Mouse (Mus musculus) liver, embryonic 12.5 days (tissue): ENCODE results near the gene Klf15. TPM values are rescaled to one million over a fixed set of nuclear protein-coding genes. Genes with fewer than 3 reads are reported as not detected.

Experiments
- ATAC-seq: fragments of 200-750 bp; cut with Nextera tagmentation; 2 replicates; pipeline ENCODE4 v1.8.0; 2017; ENCODE audit warnings: moderate number of reproducible peaks, mild to moderate bottlenecking, moderate library complexity
- H3K27ac ChIP-seq: fragments of 300-500 bp; sonication (generic); 2 replicates; pipeline ENCODE4 v1.5.1; 2016; ENCODE audit warnings: mild to moderate bottlenecking
- H3K27me3 ChIP-seq: fragments of 300-500 bp; sonication (generic); replicated peaks from 2 replicates; pipeline ENCODE4 v1.6.1; 2016; ENCODE audit warnings: mild to moderate bottlenecking, moderate library complexity
- H3K36me3 ChIP-seq: fragments of 300-500 bp; sonication (generic); 2 replicates; pipeline ENCODE4 v1.6.1; 2016; ENCODE audit warnings: mild to moderate bottlenecking, moderate library complexity
- H3K4me1 ChIP-seq: fragments of 300-500 bp; sonication (generic); 2 replicates; pipeline ENCODE4 v1.6.1; 2016
- H3K4me2 ChIP-seq: fragments of 300-500 bp; sonication (generic); 2 replicates; pipeline ENCODE4 v1.6.1; 2016; ENCODE audit warnings: mild to moderate bottlenecking, moderate library complexity
- H3K4me3 ChIP-seq: fragments of 300-500 bp; sonication (generic); 2 replicates; pipeline ENCODE4 v1.5.1; 2016; ENCODE audit warnings: mild to moderate bottlenecking, moderate library complexity
- H3K9ac ChIP-seq: fragments of 300-500 bp; sonication (generic); 2 replicates; pipeline ENCODE4 v1.6.1; 2016; ENCODE audit warnings: mild to moderate bottlenecking, moderate library complexity
- H3K9me3 ChIP-seq: fragments of 300-500 bp; sonication (generic); replicated peaks from 2 replicates; pipeline ENCODE4 v1.6.1; 2016; ENCODE audit warnings: mild to moderate bottlenecking, moderate library complexity
- whole genome bisulfite sequencing: fragments of 180-500 bp; shearing (Covaris S2); methylation state at CpG from one replicate; pipeline ENCODE4 v1.1.7; 2016; ENCODE audit not compliant: insufficient replicate concordance; 5-methylcytosine and 5-hydroxymethylcytosine counted together
- polyA plus RNA-seq: library from polyadenylated mRNA; unstranded; fragments of >200 nt; fragmentation: Nextera tagmentation; extraction: Ambion mirVana; gene quantifications from 2 replicates; pipeline ENCODE4 v1.2.1, GENCODE M21; 2016

The Klf15 gene
- polyA plus RNA-seq, 1 experiment from 2014 or later: 10.3 TPM

DNA sequence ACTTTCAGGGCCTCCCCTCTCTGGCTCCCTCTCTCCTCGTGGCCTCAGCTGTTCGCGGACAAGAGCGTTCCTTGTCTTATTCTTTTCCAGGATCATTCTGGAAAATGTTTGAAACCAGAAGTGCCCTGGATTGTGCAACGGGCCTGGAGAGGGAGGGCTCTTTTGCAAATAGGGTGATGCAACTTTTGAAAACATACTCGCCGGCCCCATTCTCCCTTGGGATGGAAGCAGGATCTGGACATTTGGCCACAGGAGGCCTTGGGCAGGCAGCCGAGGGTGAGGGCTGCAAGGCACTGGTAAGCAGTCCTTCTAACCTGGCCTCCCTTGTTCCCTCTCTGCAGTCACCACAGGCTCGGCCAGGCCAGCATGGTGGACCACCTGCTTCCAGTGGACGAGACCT is 3.7 kb downstream of the Klf15 start:
- Histone ChIP-seq H3K4me2 (peak overlapping the region; percentile 34; the same call in 1 of the 2 replicates), H3K4me3 (no peak overlapping the region), H3K27ac (peak overlapping the region; percentile 66), H3K4me1 (peaks cover 7% of the 10 kb centered on the region), H3K36me3 (no peaks in the 10 kb centered on the region), H3K9ac (no peak overlapping the region), H3K27me3 (peaks cover 45% of the 10 kb centered on the region), H3K9me3 (no peaks in the 10 kb centered on the region)
- WGBS: 69% methylated on average over 10 of the region's 10 CpGs
- ATAC-seq: no peak

DNA sequence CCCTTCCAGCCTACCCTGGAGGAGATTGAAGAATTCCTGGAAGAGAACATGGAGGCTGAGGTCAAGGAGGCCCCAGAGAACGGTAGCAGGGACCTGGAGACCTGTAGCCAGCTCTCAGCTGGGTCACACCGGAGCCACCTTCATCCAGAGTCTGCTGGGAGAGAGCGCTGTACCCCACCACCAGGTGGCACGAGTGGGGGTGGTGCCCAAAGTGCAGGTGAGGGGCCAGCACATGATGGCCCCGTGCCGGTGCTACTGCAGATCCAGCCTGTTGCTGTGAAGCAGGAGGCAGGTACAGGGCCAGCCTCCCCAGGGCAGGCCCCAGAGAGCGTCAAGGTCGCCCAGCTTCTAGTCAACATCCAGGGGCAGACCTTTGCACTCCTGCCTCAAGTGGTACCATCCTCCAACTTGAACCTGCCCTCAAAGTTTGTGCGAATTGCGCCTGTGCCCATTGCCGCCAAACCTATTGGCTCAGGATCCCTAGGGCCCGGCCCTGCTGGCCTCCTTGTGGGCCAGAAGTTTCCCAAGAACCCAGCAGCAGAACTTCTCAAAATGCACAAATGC is 4.6 kb downstream of the Klf15 start:
- Histone ChIP-seq H3K36me3 (no peaks in the 10 kb centered on the region), H3K9me3 (no peaks in the 10 kb centered on the region), H3K27ac (no peak overlapping the region), H3K4me1 (peaks cover 7% of the 10 kb centered on the region), H3K4me3 (no peak overlapping the region), H3K4me2 (peak overlapping the region; percentile 34; the same call in 1 of the 2 replicates), H3K27me3 (peaks cover 37% of the 10 kb centered on the region), H3K9ac (no peak overlapping the region)
- WGBS: 67% methylated on average over 12 of the region's 12 CpGs
- no peak for ATAC-seq

- Histone ChIP-seq H3K4me1 (peaks cover 7% of the 10 kb centered on the region; the same call in 1 of the 2 replicates), H3K4me3 (no peak overlapping the region), H3K27me3 (peaks cover 24% of the 10 kb centered on the region), H3K36me3 (no peaks in the 10 kb centered on the region), H3K27ac (no peak overlapping the region), H3K4me2 (0 out of 2 replicates have a peak overlapping the region, but pooled peaks have one; percentile 4), H3K9me3 (no peaks in the 10 kb centered on the region), H3K9ac (no peak overlapping the region)
- no peak for ATAC-seq
- 30% methylated on average over 1 of the region's 1 CpGs for WGBS
These were observed 5.8 kb downstream of the Klf15 start for GRCm38 (mm10) chr6:90468216-90468615.

- Histone ChIP-seq H3K9me3 (no peaks in the 10 kb centered on the region), H3K27me3 (peaks cover 15% of the 10 kb centered on the region), H3K4me2 (no peak overlapping the region), H3K36me3 (0 out of 2 replicates have a peak, but pooled peaks cover 3% of the 10 kb centered on the region), H3K4me1 (peaks cover 2% of the 10 kb centered on the region; the same call in 1 of the 2 replicates), H3K4me3 (no peak overlapping the region), H3K27ac (no peak overlapping the region), H3K9ac (no peak overlapping the region)
- ATAC-seq: no peak
- 70% methylated on average over 6 of the region's 6 CpGs for WGBS
These were observed 6.7 kb downstream of the Klf15 start for GRCm38 (mm10) chr6:90469041-90469440.

DNA sequence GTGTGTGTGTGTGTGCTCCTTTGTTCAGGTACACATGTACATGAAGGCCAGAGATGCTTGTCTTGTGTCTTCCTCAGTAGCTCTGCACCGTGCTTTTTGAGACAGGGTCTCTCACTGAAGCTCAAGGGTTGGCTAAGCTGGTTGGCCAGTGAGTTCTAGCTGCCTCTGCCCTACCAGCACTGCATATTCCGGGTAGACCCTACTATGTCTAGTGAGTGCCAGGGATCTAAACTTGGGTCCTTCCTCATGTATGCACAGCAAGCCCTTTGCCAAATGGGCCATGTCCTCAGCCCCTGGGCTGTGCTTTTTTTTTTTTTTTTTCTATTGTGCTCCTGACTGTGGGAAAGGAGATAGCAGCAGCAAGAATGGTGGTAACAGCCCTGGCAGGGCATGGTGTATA is 7.9 kb downstream of the Klf15 start:
- peaks cover 3% of the 10 kb centered on the region for H3K27me3 ChIP-seq
- peaks cover 2% of the 10 kb centered on the region for H3K4me1 ChIP-seq
- no peak overlapping the region for H3K27ac ChIP-seq
- no peak overlapping the region for H3K9ac ChIP-seq
- ATAC-seq: no peak
- no peaks in the 10 kb centered on the region for H3K9me3 ChIP-seq
- no peak overlapping the region for H3K4me2 ChIP-seq
- WGBS: 51% methylated on average over 2 of the region's 2 CpGs
- H3K36me3 ChIP-seq: 0 out of 2 replicates have a peak, but pooled peaks cover 5% of the 10 kb centered on the region
- no peak overlapping the region for H3K4me3 ChIP-seq

DNA sequence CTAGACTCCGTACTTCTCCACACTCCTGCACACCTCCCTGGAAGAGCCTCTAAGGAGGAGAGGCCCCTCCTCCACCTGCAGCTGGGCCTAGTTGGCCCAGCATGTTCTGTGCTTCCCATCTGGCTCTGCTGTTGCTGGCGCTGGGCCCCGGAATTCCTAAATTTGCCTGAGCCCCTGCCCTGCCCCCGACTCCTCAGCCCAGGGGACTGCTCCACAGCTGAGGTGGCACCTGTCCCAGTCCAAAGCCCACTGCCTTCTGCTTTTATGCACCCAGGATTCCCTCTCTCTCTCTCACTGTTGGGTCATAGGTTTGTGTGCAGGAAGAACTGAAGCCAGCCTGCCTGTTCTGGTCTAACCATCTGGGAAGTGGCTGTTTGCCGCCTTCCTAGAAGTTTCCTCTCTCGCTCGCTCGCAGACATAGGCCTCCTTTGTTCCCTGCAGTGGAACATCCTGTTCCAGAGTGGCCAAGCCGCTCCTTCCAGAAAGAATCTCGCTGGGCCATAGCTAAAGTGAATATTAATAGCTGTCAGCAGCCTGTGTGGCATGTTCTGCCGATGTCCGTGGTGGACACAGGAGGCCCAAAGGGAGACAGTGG is 8.7 kb downstream of the Klf15 start:
- no peak overlapping the region for H3K4me2 ChIP-seq
- no peak overlapping the region for H3K27ac ChIP-seq
- WGBS: 50% methylated on average over 12 of the region's 12 CpGs

GRCm38 (mm10) chr6:90472079-90472478 is 9.7 kb downstream of the Klf15 start:
- WGBS: 55% methylated on average over 4 of the region's 4 CpGs

More for the DNA sequence above, 8.7 kb downstream of the Klf15 start:
- ATAC-seq: no peak
- H3K9ac ChIP-seq: no peak overlapping the region
- 0 out of 2 replicates have a peak, but pooled peaks cover 5% of the 10 kb centered on the region for H3K36me3 ChIP-seq
- H3K27me3 ChIP-seq: no peaks in the 10 kb centered on the region
- H3K9me3 ChIP-seq: no peaks in the 10 kb centered on the region
- H3K4me1 ChIP-seq: peaks cover 7% of the 10 kb centered on the region
- no peak overlapping the region for H3K4me3 ChIP-seq

DNA sequence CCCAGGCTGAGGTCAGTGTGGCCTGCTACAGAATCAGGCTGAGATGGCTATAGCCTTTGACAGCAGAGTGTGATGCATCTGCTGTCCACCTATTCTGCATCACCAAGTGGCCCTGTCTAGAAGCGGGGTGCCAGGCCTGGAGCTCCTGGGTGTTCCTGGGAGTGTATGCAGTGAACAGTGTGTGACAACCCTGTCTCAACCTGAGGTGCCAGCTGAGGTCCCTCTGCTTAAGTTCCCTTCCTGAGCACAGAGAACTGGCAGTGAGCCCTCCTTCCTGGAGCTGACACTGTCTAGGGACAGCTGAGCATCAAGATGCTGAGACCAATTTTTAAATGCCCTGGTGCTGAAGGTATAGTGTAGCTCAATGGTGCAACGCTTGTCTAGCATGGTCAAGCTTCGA is 10.3 kb downstream of the Klf15 start:
- no peaks in the 10 kb centered on the region for H3K27me3 ChIP-seq
- no peaks in the 10 kb centered on the region for H3K9me3 ChIP-seq
- H3K9ac ChIP-seq: no peak overlapping the region
- no peak overlapping the region for H3K4me2 ChIP-seq
- no peak for ATAC-seq
- no peak overlapping the region for H3K27ac ChIP-seq
- 67% methylated on average over 3 of the region's 3 CpGs for WGBS
- peaks cover 7% of the 10 kb centered on the region for H3K4me1 ChIP-seq
- no peak overlapping the region for H3K4me3 ChIP-seq
- 0 out of 2 replicates have a peak, but pooled peaks cover 5% of the 10 kb centered on the region for H3K36me3 ChIP-seq

More at GRCm38 (mm10) chr6:90472079-90472478, 9.7 kb downstream of the Klf15 start:
- H3K27me3 ChIP-seq: no peaks in the 10 kb centered on the region
- no peaks in the 10 kb centered on the region for H3K9me3 ChIP-seq
- H3K27ac ChIP-seq: no peak overlapping the region
- no peak overlapping the region for H3K9ac ChIP-seq
- no peak overlapping the region for H3K4me3 ChIP-seq
- peaks cover 7% of the 10 kb centered on the region for H3K4me1 ChIP-seq
- no peak for ATAC-seq
- H3K4me2 ChIP-seq: no peak overlapping the region
- 0 out of 2 replicates have a peak, but pooled peaks cover 5% of the 10 kb centered on the region for H3K36me3 ChIP-seq

GRCm38 (mm10) chr6:90473630-90474360 is 11.4 kb downstream of the Klf15 start:
- H3K4me1 ChIP-seq: peaks cover 7% of the 10 kb centered on the region
- H3K36me3 ChIP-seq: 0 out of 2 replicates have a peak, but pooled peaks cover 5% of the 10 kb centered on the region
- H3K27me3 ChIP-seq: no peaks in the 10 kb centered on the region
- H3K27ac ChIP-seq: no peak overlapping the region
- no peak overlapping the region for H3K4me3 ChIP-seq
- no peak overlapping the region for H3K4me2 ChIP-seq
- H3K9ac ChIP-seq: no peak overlapping the region
- H3K9me3 ChIP-seq: no peaks in the 10 kb centered on the region
- ATAC-seq: no peak
- WGBS: 84% methylated on average over 24 of the region's 24 CpGs

DNA sequence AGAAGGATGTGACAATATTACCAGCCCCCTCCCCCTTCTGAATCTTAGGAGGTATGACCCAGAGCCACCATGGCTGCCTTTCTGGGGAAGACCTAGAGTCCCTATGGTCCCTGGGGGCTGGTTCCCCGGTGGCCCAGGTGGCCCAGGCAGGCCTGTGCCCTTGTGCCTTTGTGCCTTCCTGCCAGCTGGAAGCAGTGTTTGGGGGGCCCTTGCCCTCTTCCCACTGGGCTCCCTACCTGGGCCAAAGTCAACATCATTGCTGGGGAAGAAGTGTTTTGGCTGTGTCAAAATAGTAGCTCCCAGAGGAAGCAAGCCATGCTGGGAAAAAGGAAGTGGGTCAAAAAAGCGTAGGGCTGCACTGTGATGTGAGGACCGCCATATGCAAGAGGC is 12.0 kb downstream of the Klf15 start:
- Histone ChIP-seq H3K9ac (no peak overlapping the region), H3K4me1 (peaks cover 7% of the 10 kb centered on the region), H3K27ac (no peak overlapping the region), H3K27me3 (no peaks in the 10 kb centered on the region), H3K4me2 (no peak overlapping the region), H3K4me3 (no peak overlapping the region), H3K36me3 (0 out of 2 replicates have a peak, but pooled peaks cover 5% of the 10 kb centered on the region), H3K9me3 (no peaks in the 10 kb centered on the region)
- no peak for ATAC-seq
- WGBS: 68% methylated on average over 3 of the region's 3 CpGs

DNA sequence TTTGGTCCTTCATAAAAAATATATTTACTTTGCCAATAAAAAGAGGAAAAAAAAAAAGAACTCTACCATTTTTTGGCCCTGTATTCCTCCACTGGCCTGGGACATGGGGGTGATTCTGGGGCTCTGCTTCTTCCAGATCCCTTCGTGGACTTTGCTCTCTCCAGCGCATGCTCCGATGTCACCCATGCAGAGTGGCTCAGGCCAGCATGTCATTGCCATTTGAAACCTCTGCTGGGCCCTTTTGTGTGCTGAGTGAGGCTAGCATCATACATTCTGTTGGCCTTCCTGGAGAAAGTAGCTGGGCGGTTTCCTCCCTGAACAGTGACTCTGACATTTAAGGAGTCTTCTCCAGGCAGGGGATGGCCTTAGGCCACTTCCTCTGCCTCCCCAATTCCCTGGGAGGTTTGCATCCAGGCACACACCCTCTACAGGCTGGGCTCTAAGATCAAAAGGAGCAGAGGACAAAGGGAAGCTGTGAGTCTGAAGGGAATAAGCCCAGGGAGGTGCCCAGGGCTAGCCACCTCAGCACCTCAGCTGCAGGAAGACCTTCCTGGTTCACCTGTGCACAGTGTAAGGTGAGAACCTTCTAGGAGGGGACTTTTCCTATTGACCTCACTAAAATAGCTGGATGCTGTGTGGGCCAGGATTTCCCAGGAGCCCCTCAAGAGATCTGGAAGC is 12.9 kb downstream of the Klf15 start:
- H3K4me2 ChIP-seq: no peak overlapping the region
- no peaks in the 10 kb centered on the region for H3K9me3 ChIP-seq
- no peak overlapping the region for H3K4me3 ChIP-seq
- H3K36me3 ChIP-seq: 0 out of 2 replicates have a peak, but pooled peaks cover 5% of the 10 kb centered on the region
- no peak overlapping the region for H3K9ac ChIP-seq
- 75% methylated on average over 4 of the region's 4 CpGs for WGBS
- peaks cover 7% of the 10 kb centered on the region for H3K4me1 ChIP-seq
- no peaks in the 10 kb centered on the region for H3K27me3 ChIP-seq
- ATAC-seq: peak; percentile 33; the same call in 1 of the 2 replicates
- no peak overlapping the region for H3K27ac ChIP-seq
